Mouse (Mus musculus) T-cell, adult 2 months (primary cell): ENCODE results near the gene Rabgef1.

Experiments
- DNase-seq: peaks from one replicate; pipeline ENCODE4 v3.0.0; 2022; ENCODE audit warnings: low spot score

Rabgef1 gene

GRCm38 (mm10) chr5:130171423-130171954 lies at the start of gene Rabgef1:
Rabgef1 (plus strand) TSS chr5:130171798.
- DNase-seq, result peak; percentile 88

- DNase-seq, result no peak
Observed at GRCm38 (mm10) chr5:130122355-130122754, 49.2 kb upstream of the Rabgef1 start.

GRCm38 (mm10) chr5:130124271-130124670 lies 47.3 kb upstream of the Rabgef1 start:
- no peak for DNase-seq

DNA sequence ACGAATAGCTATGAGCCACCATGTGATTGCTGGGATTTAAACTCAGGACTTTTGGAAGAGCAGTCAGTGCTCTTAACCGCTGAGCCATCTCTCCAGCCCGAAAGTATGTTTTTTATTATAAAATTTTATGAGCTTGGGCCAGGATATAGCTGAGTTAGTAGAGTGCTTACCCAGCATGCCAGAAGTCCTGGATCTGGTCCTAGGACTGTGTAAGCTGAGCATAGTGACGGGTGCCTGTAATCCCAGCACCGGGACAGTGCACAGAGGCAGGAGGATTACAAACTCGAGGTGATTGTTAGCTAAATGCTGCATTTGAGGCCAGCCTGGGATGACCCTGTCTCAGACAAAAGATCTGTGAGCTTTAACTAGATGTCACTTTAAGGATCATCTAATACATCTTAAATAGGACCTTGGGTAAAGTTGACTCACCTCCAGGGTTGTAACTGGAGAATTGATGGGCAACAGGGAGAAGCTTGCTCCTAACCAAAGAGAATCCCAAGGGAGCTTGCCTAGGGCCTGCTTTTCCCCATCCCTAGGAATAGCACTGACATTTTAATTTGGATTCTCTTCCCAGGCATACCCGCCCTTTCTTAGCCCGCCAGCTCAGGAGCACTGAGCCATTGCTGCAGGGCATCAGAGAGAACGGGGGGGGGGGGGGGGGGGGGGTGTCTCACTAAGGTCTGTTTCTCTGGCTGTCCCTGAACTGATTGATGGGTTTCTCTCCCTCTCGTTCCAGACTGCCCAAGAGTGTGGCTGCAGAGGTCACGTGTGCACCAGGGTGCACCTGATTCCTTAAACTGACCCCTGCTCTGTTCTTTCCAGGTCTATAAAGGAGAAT lies 42.7 kb upstream of the Rabgef1 start:
- DNase-seq, result no peak

DNA sequence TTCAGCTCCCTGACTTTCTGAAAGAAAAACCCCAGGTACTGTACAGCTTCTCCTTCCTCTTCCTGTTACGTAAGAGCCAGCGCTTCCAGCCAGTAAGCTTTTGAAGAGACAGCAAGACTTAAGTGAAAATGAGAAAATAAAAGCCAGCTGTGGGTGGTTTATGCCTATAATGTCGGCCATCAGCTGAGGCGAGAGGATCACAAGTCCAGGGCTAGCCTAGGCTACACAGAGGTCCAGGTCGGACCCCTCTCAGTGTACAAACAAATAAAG lies 42.1 kb upstream of the Rabgef1 start:
- no peak for DNase-seq

- no peak for DNase-seq
Observed at GRCm38 (mm10) chr5:130136597-130136996, 35.0 kb upstream of the Rabgef1 start.

DNA sequence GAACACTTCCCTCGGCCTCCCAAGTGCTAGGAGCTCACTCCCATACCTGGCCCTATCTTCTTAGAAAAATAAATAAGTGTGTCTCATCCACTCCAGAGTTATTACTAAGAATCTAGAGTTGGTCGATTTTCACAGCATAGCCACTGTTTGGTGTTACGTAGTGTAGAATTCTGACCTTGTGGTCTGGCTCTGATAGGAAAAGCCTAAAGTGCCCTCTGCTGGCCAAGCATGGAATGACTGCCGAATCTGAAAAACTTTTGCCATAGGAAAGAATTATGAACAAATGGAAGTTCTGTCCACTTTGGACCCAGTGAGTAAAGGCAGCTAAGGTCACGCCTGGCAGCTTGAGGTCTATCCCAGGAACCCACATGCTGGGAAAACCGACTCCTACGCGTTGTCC lies 32.2 kb upstream of the Rabgef1 start:
- DNase-seq, result peak; percentile 49

DNA sequence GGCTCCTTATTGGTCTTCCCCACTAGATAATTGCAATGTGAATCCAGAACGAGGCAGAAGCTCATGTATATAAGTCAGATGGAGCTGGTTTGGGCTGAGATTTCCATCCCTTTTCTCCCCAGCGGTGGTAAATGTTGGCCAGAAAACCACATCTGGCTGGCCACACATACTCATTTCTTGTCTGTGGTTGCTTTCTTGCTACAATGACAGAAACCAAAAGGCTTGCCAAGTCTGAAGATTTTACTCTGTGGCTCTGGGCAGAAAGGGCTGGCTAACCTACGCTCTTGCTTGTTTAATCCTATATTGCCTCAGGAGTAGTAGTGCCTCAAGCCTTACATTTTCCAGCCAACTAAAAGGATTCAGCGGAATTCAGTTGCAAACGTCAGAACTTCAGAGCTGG lies 30.5 kb upstream of the Rabgef1 start:
- no peak for DNase-seq

- DNase-seq, result no peak
Observed at GRCm38 (mm10) chr5:130142041-130142440, 29.6 kb upstream of the Rabgef1 start.

- no peak for DNase-seq
Observed at GRCm38 (mm10) chr5:130143101-130143500, 28.5 kb upstream of the Rabgef1 start.

DNA sequence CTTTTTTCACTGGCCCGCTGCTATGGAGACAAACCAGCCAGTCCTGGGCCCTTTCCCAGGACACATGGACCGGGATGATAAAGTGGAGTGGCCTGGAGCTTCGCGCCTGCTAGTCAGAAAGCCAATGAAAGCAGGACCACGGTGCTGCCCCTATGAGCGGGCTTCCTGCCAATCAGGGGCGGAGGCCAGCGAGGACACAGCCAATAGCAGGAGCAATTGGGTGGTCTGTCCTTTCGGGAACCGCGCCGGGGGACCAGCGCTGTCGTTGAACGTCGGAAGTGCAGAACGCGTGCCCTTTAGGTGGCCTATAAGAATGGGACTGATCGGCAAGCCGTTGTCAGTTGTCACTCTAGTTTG lies 27.6 kb upstream of the Rabgef1 start:
- no peak for DNase-seq

DNA sequence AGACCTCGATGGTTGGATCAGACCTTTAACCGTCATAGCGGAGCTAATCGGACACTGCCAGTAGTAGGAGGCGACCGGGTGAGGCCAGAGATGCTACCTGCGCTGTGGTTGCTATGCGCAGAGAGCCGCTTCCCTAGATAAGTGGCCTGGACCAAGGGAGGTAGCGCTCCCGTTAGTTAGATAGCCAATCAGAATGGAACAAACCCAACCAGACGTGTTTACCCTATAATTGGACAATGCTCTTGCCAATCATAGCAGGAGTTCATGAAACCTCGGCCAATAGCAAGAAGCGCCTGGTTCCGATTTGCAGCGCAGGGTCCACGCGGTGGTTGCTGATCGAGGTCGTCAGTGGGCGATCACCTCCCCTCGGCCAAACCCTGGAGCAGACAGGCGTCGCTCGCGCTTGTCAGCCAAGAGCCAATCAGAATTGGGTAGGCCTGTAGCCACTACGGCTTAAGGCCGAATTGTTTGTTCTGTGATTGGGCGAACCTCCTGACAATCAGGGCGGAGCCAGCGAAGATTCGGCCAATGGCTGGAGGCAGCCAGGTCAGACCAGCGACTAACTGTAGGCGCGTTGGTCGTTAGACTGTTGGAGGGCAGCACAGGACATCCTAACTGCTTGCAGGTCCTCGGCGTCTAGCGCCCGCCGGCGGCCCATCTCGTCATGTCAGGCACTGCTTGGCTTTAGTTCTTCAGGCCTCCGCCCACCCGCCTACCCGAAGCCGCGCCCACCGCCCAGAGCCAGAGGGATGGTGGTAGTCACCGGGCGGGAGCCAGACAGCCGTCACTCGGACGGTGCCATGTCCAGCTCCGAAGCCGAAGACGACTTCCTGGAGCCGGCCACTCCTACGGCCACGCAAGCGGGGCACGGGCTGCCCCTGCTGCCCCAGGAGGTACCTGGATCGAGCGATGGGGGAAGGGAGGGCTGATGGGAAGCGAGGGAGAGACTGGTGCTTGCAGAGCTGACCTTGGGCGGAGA lies 27.0 kb upstream of the Rabgef1 start, which contains the start of gene Kctd7:
TSS of gene Kctd7 (plus strand) at position 528 of the 979 bp plus-strand sequence.
- DNase-seq, result peak; percentile 88

GRCm38 (mm10) chr5:130145961-130146360 lies 25.6 kb upstream of the Rabgef1 start:
- no peak for DNase-seq

- DNase-seq, result no peak
Observed at GRCm38 (mm10) chr5:130149726-130150310, 21.8 kb upstream of the Rabgef1 start.

DNA sequence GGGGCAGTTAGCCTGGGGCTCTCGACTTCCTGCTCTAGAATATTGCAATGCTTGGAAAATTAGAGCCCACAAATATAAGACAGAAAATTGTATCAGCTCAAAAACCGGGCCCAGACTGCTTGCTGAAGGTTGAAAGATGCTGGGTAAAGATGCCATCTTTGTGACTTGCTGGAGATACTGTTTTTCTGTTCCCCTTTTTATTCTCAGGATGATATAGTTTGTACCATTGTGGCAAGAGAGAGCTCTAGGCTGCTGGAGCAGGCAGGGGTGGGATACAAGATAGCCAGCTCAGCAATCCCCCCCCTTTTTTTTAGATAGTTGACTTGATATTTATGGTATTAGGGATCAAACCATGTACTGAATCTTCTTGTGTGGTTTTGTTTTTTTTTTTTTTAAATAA lies 17.3 kb upstream of the Rabgef1 start:
- DNase-seq, result no peak

GRCm38 (mm10) chr5:130158545-130158944 lies 13.1 kb upstream of the Rabgef1 start:
- DNase-seq, result no peak

- no peak for DNase-seq
Observed at GRCm38 (mm10) chr5:130159761-130160201, 11.8 kb upstream of the Rabgef1 start.

DNA sequence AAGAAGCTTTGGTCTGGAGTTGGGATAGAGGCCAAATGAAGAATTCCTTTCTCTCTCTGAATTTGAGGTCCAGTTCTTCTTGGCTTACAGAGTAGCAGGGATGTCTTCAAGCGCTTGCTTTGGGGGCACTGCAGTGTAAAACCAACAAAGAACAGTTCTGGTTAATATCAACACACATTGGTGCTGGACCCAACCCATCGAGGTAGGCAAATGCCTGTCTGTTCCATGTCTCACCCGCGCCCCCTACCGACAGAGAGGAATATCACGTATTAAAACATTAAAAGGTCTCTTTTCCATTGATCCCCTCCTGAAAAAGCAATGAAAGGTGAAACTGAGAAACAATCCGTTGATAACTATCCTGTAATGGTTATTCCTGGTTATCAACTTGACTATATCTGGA lies 7.9 kb upstream of the Rabgef1 start:
- DNase-seq, result peak; percentile 76

DNA sequence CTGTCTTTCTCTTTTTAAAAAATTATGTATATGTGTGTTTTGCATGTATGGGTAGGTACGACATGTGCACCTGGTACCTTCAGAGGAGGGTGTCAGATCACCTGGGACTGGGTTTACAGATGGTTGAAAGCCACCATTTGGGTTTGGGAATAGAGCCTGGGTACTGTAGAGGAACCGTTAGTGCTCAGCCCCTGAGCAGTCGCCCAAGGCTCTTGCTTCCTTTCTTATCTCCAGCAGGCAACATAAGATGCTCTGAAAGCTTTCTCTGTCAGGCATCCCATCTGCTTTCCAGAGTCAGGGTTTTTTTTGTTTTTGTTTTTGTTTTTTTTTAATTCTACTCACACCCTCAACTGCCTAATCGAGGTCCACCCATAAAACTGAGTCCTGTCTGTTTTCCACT lies 6.4 kb upstream of the Rabgef1 start:
- DNase-seq, result no peak

DNA sequence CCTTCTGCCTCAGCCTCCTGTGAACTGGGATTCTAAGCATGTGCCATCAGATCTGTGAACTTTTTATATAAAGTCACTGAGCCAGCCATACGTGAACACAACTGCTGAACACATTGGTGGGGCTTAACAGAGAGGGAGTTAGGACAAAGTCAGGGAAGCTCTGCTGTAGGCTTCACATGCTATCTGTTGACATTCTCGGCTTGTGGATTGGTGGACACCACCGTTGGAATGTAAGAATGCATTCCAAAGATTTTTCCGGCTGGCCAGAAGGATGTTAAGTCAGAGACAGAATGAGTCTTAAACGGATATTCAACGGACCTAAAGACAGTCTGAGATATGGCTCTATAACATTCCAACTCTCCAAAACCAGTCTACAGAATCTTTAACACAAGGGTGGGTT lies 2.5 kb upstream of the Rabgef1 start:
- no peak for DNase-seq

DNA sequence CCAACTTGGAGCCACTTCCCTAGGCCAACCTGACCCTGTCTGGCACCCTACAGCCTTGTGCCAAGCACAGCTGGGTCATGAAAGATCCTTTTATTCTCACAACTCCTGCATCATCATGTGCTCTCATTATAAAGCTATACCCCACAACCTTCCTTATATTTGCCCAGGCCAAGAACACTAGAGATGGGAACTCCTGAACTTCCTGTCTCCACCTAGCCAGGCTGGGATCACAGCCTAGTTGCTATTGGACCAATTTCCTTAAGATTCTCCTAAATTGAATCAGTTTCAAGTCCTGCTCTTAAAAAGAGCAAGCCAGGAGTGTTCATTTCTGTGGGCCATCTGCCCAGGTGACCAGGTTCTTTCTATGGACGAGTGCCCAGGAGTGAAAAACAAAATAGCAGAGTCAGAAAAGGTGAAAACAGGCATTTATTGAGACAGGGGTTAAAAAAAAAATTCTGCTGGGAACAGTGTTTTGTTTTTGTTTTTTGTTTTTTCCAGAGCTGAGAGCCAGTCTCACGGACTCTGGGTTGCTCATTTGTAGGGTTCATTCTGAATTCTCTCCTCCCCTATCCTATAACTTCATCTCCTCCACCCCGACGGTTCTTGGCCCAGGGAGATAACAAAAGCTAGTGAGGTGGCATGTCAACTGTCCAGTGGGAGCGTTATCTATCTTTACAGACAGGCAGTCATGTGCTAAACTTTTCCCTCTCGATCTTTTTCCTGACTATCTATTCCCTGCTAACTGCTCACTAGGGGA lies 754 bp upstream of the Rabgef1 start:
- DNase-seq, result no peak
